Mouse (Mus musculus) small intestine, adult 2 months (tissue): Measurements from ENCODE around the gene Gorasp1.

Experiments
- CTCF ChIP-seq: fragments of 200-500 bp; IDR thresholded peaks from 2 replicates; pipeline ENCODE4 v1.5.1; 2012; ENCODE audit warnings: low read depth, mild to moderate bottlenecking, control low read depth, inconsistent platforms, low read length, moderate library complexity, mixed read lengths; ENCODE audit not compliant: insufficient replicate concordance, insufficient read length; ENCODE audit errors: extremely low read depth
- POLR2A ChIP-seq: fragments of 200-500 bp; IDR thresholded peaks from 2 replicates; pipeline ENCODE4 v1.6.1; 2012; ENCODE audit warnings: low read depth, mild to moderate bottlenecking, control low read depth, inconsistent platforms, low read length, moderate library complexity

DNA sequence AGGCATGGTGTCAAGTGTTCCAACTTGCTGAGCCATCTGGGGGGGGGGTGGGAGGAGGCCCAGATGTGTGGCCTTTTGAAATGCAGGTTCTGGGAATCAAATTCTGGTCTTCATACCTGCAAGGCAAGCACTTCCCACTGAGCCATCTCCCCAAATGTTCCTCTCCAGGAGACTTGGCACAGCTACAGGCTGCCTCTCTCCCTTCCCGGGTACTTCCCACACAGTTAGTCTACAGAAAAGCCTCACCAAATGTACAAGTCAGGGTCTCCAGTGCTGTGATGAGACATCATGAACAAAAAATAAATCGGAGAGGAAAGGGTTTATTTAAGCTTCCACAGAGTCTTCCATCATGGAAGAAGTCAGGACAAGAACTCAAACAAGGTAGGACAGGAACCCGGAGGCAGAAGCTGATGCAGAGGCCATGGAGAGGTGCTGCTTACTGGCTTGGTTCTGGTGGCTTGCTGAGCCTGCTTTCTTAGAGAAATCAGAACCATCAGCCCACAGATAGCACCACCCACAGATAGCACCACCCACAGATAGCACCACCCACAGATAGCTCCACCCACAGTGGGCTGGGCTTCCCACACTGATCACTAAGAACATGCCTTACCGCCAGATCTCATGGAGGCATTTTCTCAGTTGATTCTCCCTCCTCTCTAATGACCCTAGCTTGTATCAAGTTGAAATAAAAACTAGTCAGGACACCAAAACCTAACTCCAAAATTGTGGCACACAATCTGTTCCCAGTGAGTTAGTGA, 50.0 kb downstream of the Gorasp1 start:
- TF ChIP-seq POLR2A (no peak), CTCF (no peak)
